Mouse (Mus musculus) G1E (cell line): ENCODE results near the gene Coro1a.
"Not testable (repeated sequence)": the region's sequence is repeated elsewhere in the genome, so short reads cannot be mapped to it uniquely, and the experiment has no call there.

Source experiments
- CTCF ChIP-seq: IDR thresholded peaks from 2 replicates; pipeline ENCODE4 v1.5.1; 2012; ENCODE audit warnings: low read depth, low read length, inconsistent platforms, mixed read lengths
- GATA1 ChIP-seq: IDR thresholded peaks from 2 replicates; pipeline ENCODE4 v1.6.1; 2012; ENCODE audit warnings: borderline replicate concordance, low read length, inconsistent platforms, mixed read lengths
- GATA2 ChIP-seq: IDR thresholded peaks from 2 replicates; pipeline ENCODE4 v1.6.1; 2012; ENCODE audit warnings: low read depth, low read length, inconsistent platforms, borderline replicate concordance
- POLR2AphosphoS5 ChIP-seq: IDR thresholded peaks from 2 replicates; pipeline ENCODE4 v1.6.1; 2012; ENCODE audit warnings: low read depth, low read length, inconsistent platforms; ENCODE audit not compliant: insufficient replicate concordance
- TAL1 ChIP-seq: conservative IDR thresholded peaks from 2 replicates; pipeline ENCODE4 v1.6.1; 2012; ENCODE audit warnings: low read depth, low read length, inconsistent platforms, mixed read lengths

- not testable (repeated sequence) for TF ChIP-seq CTCF, TAL1, GATA1, POLR2AphosphoS5, GATA2
Observed at GRCm38 (mm10) chr7:126730256-126730789, 22.7 kb upstream of the Coro1a start.
